Mouse (Mus musculus) limb, embryonic 14.5 days (tissue): Measurements from ENCODE around the gene Ube2v1. TPM values are rescaled to one million over a fixed set of nuclear protein-coding genes. Genes with fewer than 3 reads are reported as not detected.

Source experiments
- ATAC-seq: fragments of 200-750 bp; cut with Nextera tagmentation; 2 replicates; pipeline ENCODE4 v1.8.0; 2017; ENCODE audit warnings: low read depth, moderate number of reproducible peaks, moderate TSS enrichment; ENCODE audit not compliant: low FRiP score
- DNase-seq: peaks from one replicate; pipeline ENCODE4 v3.0.0-alpha.2; 2015; ENCODE audit warnings: low spot score
- H3K27ac ChIP-seq: fragments of 300-500 bp; sonication (generic); replicated peaks from 2 replicates; pipeline ENCODE4 v1.5.1; 2014; ENCODE audit warnings: low read depth, mild to moderate bottlenecking, low read length, moderate library complexity, mixed read lengths
- H3K27me3 ChIP-seq: fragments of 300-500 bp; sonication (generic); 2 replicates; pipeline ENCODE4 v1.6.1; 2014; ENCODE audit warnings: low read length, mixed read lengths; ENCODE audit not compliant: control insufficient read depth, insufficient read depth
- H3K36me3 ChIP-seq: fragments of 300-500 bp; sonication (generic); 2 replicates; pipeline ENCODE4 v1.6.1; 2014; ENCODE audit warnings: mild to moderate bottlenecking, low read length, moderate library complexity, mixed read lengths; ENCODE audit not compliant: control insufficient read depth, insufficient read depth
- H3K4me1 ChIP-seq: fragments of 300-500 bp; sonication (generic); 2 replicates; pipeline ENCODE4 v1.6.1; 2014; ENCODE audit warnings: antibody characterized with exemption, low read length, mixed read lengths; ENCODE audit not compliant: control insufficient read depth, insufficient read depth
- H3K4me2 ChIP-seq: fragments of 300-500 bp; sonication (generic); replicated peaks from 2 replicates; pipeline ENCODE4 v1.6.1; 2014; ENCODE audit warnings: low read depth, mild to moderate bottlenecking, low read length, moderate library complexity; ENCODE audit not compliant: severe bottlenecking
- H3K4me3 ChIP-seq: fragments of 300-500 bp; sonication (generic); replicated peaks from 2 replicates; pipeline ENCODE4 v1.5.1; 2014; ENCODE audit warnings: low read length
- H3K9ac ChIP-seq: fragments of 300-500 bp; sonication (generic); 2 replicates; pipeline ENCODE4 v1.6.1; 2014; ENCODE audit warnings: mild to moderate bottlenecking, low read depth, low read length, moderate library complexity; ENCODE audit not compliant: severe bottlenecking
- H3K9me3 ChIP-seq: fragments of 300-500 bp; sonication (generic); 2 replicates; pipeline ENCODE4 v1.6.1; 2016; ENCODE audit warnings: low read length; ENCODE audit not compliant: control insufficient read depth
- POLR2A ChIP-seq: fragments of 200-500 bp; IDR thresholded peaks from 2 replicates; pipeline ENCODE4 v1.8.0; 2012; ENCODE audit warnings: inconsistent platforms, mild to moderate bottlenecking, moderate library complexity, borderline replicate concordance; ENCODE audit not compliant: insufficient read depth, insufficient read length; ENCODE audit errors: extremely low read depth
- WGBS: fragments of 180-500 bp; shearing (Covaris S2); extraction: QIAGEN DNeasy Blood & Tissue Kit; methylation state at CpG from one replicate; pipeline ENCODE4 v1.1.7; 2014; 5-methylcytosine and 5-hydroxymethylcytosine counted together
- polyA plus RNA-seq, 2 experiments: library from polyadenylated mRNA; depleted of rRNA in 1 of 2; stranded (reverse) in 1 of 2; unstranded in 1 of 2; fragments of >200 nt; fragmentation: Nextera tagmentation in 1 of 2; extraction: Ambion mirVana in 1 of 2; gene quantifications; 2 replicates each; pipeline versions ENCODE4 v1.2.1 to v1.2.3; 2012 to 2014

Ube2v1 gene
- polyA plus RNA-seq, 2 experiments, result 137 to 270 TPM

DNA sequence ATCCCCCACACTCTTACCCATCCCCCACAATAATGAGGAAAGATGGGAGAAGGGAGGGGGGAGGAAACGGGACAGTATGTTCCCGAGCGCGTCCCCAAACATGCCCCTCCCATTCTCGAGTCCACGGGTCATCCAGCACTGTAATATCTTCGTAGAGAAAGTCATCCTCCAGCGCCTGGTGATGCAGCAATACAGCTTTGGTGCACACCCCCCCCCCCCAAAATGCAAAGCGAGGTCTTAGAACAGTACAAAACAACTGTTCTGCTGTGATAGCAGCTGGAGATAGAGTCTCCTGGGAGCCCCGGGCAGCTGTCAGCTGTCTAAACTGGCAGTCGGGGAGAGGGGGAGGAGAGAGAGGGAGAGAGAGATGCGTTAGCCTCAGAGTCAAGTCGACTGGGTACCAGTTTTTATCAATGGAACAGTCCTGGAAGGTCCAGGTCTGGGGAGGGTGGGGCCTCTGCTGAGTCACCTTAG, 40.4 kb upstream of the Ube2v1 start:
- TF ChIP-seq POLR2A, result no peak
- H3K9me3 ChIP-seq, result no peaks in the 10 kb centered on the region
- ATAC-seq (peak; percentile 60; the same call in 1 of the 2 replicates), DNase-seq (peak; percentile 38)
- WGBS, result 42% methylated on average over 13 of the region's 13 CpGs
- no peak overlapping the region for H3K27ac ChIP-seq
- H3K4me3 ChIP-seq, result no peak overlapping the region
- H3K27me3 ChIP-seq, result no peaks in the 10 kb centered on the region
- no peaks in the 10 kb centered on the region for H3K36me3 ChIP-seq
- no peak overlapping the region for H3K4me2 ChIP-seq
- H3K9ac ChIP-seq, result no peak overlapping the region
- H3K4me1 ChIP-seq, result no peaks in the 10 kb centered on the region

- TF ChIP-seq POLR2A, result no peak
- DNase-seq (no peak), ATAC-seq (no peak)
- Histone ChIP-seq H3K9me3 (no peaks in the 10 kb centered on the region), H3K36me3 (no peaks in the 10 kb centered on the region), H3K4me3 (no peak overlapping the region), H3K9ac (no peak overlapping the region), H3K27ac (no peak overlapping the region), H3K4me1 (no peaks in the 10 kb centered on the region), H3K4me2 (no peak overlapping the region), H3K27me3 (no peaks in the 10 kb centered on the region)
- WGBS, result 78% methylated on average over 5 of the region's 5 CpGs
Measured at GRCm38 (mm10) chr2:167671101-167671633, 39.3 kb upstream of the Ube2v1 start.

DNA sequence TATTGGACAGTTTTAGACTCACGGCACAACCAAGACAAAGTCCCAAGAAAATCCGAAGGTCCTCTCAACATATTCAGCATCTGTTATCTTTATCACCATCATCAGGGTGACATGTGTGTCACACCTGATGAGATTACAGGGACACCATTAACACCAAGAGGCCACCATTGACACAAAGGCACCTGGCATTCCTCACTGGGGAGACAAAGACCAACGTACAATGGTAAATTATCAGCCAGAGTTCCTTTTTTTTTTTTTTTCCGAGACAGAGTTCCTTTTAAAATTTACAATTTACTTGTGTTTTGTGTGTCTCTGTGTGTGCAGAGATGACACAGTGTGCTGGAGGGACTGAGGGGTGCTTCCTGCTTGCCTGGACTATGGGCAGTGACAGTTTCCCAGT, 37.5 kb upstream of the Ube2v1 start:
- no peak overlapping the region for H3K4me3 ChIP-seq
- H3K4me2 ChIP-seq, result no peak overlapping the region
- DNase-seq (no peak), ATAC-seq (no peak)
- H3K4me1 ChIP-seq, result no peaks in the 10 kb centered on the region
- WGBS, result 74% methylated on average over 4 of the region's 4 CpGs
- no peaks in the 10 kb centered on the region for H3K27me3 ChIP-seq
- no peaks in the 10 kb centered on the region for H3K9me3 ChIP-seq
- no peak overlapping the region for H3K27ac ChIP-seq
- H3K9ac ChIP-seq, result no peak overlapping the region
- no peaks in the 10 kb centered on the region for H3K36me3 ChIP-seq
- no peak for TF ChIP-seq POLR2A

- Histone ChIP-seq H3K9ac (no peak overlapping the region), H3K27me3 (no peaks in the 10 kb centered on the region), H3K4me1 (no peaks in the 10 kb centered on the region), H3K27ac (no peak overlapping the region), H3K9me3 (no peaks in the 10 kb centered on the region), H3K4me2 (no peak overlapping the region), H3K4me3 (no peak overlapping the region), H3K36me3 (no peaks in the 10 kb centered on the region)
- no peak for ATAC-seq
- no peak for TF ChIP-seq POLR2A
- 87% methylated on average over 5 of the region's 5 CpGs for WGBS
- DNase-seq, result no peak
Measured at GRCm38 (mm10) chr2:167668426-167668825, 36.5 kb upstream of the Ube2v1 start.

- H3K9me3 ChIP-seq, result no peaks in the 10 kb centered on the region
- no peak for TF ChIP-seq POLR2A
- ATAC-seq, result no peak
Measured at GRCm38 (mm10) chr2:167665972-167666713, 34.2 kb upstream of the Ube2v1 start.

More at GRCm38 (mm10) chr2:167665972-167666713, 34.2 kb upstream of the Ube2v1 start:
- H3K36me3 ChIP-seq, result no peaks in the 10 kb centered on the region
- DNase-seq, result no peak
- H3K27me3 ChIP-seq, result no peaks in the 10 kb centered on the region
- WGBS, result 71% methylated on average over 18 of the region's 18 CpGs
- H3K27ac ChIP-seq, result no peak overlapping the region
- no peak overlapping the region for H3K9ac ChIP-seq
- H3K4me1 ChIP-seq, result no peaks in the 10 kb centered on the region
- no peak overlapping the region for H3K4me2 ChIP-seq
- no peak overlapping the region for H3K4me3 ChIP-seq
